Mouse (Mus musculus): ENCODE data around the gene Tbl3. TPM values are rescaled to one million over a fixed set of nuclear protein-coding genes. Genes with fewer than 3 reads are reported as not detected.

Gene Tbl3
- total RNA-seq, 1 experiment from 2014 or later = 35.8 TPM

DNA sequence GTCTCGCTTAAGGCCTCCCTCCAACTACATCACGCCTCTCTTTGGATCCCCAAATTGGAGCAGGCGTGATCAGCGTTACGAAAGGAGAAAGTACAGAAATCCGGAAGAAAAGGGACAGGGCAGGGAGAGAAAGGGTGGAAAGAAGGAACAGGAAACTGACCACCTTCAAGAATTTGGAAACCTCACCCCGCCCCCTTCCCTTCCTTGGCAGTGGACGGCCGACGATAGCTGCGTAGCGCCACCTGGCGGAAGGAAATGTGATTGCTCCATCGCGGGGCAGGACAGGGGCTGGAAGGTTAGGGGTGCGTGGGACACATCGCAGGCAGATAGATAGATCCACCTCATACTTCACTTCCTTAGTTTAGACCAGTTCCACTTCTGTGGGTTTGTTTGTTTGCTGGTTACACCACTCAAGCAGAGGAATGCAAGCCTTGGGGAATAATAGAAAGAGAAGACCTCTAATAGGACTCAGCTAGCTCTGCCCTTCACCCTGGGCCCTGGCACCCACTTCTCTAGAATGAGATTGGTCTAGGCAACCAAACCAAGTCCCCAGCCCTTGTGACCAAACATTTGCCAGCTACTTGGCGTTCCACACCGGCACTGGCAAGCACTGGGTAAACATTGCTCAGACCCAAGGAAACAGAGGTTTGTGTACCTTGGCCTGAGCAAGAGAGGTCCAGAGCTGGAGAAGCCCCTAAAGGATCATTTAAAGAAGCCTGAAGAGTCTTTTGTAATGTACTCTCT lies 53.3 kb downstream of the Tbl3 start:
- DNase-seq = peak; percentile 88

DNA sequence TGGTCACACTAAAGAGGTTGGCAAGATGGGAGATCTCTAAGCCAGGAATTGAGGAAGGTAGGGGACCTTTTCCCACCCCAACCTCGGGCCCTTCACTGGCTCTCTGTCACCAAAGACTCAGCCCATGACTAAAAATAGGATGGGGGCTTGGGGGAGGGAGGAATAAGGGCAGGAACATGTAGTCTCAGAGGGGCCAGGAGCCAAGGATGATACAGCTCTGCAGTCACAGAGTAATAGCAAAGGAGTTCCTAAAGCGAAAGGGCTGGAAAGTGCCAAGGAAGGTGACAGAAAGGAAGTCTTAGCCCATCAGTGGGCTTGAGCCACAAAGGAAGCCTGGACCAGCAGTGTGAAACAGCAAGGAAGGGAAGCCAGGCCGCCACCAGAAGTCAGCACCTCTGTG lies 55.6 kb downstream of the Tbl3 start:
- no peak for DNase-seq

DNA sequence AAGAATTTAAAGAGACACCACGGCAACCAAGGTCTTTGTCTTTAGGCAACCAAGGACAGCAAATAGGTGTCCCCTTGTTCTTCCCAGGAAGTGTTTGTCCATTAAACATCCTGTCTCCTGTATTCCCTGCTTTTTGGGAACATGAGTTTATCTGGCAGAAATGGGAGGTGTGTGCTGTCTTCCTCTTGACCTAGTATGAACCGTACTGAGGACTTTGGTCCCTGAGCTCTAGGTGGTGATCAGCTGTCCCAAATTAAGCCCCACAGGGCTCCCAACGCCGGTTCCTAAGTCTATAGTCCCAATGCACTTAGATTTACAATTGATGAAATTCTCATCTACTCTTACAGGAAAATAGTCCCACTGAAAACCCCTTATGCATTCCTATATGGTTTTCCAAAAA lies 56.7 kb downstream of the Tbl3 start:
- DNase-seq = no peak

DNA sequence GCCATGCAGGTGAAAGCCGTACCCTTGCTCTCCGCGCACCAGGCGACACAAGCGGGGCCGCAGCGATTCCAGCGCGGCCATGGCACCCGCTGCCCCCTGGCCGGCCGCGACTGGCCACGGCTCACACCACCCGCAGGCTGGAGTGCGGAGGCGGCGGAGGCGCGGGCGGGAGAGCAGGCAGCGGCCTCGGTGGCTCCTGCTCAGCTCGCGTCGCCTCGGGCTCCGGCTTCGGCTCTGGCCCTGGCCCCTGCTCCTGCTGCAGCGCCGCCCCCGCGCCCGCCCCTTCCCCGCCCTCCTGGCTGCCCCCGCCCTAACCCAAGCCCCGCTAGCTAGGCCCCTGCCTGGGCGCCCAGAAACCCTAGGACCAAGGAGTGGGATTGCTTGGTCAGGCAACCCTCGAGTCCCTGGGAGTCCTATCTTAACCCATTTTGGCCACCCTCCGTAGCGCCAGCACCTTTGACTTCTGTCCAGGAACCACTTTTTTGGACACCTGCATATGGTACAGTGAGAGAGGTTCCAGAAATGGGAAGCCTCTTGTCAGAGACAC lies 57.3 kb downstream of the Tbl3 start, which contains the start of gene Slc9a3r2:
TSS of gene Slc9a3r2 (minus strand) at position 258 of the 547 bp plus-strand sequence.
- peak; percentile 73 for DNase-seq

DNA sequence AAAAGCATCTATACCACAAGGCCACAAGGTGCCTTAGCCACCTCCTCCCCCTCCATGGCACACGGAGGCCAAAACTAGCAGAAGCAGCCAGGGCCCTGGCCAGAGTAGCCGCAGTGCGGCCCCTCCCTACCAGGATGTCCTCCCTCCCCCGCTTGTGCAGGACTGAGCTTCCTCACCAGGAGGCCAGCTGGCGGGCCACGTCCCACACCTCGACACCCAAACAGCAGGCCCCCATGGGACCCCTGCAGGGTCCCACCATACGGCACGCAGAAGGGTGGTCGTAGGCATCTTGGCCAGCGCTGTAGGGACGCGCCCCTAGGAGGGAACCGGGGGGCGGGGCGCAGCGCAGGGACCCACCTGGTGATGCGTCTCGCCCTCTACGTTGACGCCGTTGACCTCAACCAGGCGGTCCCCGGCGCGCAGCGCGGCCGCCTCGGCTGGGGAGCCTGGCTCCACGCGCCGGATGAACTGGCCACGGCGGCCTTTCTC lies 57.8 kb downstream of the Tbl3 start:
- peak; percentile 79 for DNase-seq

DNA sequence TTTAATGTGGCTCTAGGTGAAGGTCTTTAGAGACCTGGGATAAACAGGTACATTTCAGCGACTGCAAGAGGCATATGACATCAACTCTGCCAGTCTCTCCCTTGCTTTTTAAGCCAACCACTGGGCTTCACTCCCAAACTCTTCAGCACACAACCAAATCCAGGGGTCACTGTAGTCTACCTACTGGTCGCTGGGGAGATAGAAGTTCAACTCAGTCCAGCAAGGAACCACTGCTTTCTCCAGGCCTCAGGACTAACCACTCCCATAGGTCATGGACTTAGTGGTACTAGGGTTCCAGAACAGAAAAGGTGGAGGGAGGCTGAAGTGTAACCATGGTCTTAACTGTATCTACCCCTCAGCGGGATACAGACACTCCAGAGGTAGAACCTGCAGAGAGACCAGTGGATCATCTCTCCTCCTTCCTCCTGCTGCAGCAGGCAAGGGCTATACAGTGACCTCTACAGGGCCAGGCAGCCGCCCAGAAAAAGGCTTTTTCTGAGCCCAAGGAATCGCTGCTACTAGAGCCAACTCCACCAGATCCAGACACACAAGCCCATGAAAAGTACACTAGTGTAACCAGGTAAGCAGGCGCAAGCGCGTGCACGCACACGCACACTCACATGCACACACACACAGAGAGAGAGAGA lies 58.6 kb downstream of the Tbl3 start:
- DNase-seq = no peak

Other genes starting within 250 kb of the Tbl3 start
- gene E4f1, start 237.3 kb downstream of the Tbl3 start, total RNA-seq (2021) = 16.2 and 19.4 TPM in 2 replicates
- gene Pgp, start 237.3 kb downstream of the Tbl3 start, total RNA-seq (2021) = 55.8 and 59.0 TPM in 2 replicates
- 0.75 TPM in 1 of 2 replicates, not detected in the other for gene Bricd5, start 233.8 kb downstream of the Tbl3 start, total RNA-seq (2021)
- 19.5 and 23.3 TPM in 2 replicates for gene Mlst8, start 228.6 kb downstream of the Tbl3 start, total RNA-seq (2021)
- 14.8 and 16.1 TPM in 2 replicates for gene Caskin1, start 219.1 kb downstream of the Tbl3 start, total RNA-seq (2021)
- gene Traf7, start 179.7 kb downstream of the Tbl3 start, total RNA-seq (2021) = 85.4 and 101 TPM in 2 replicates
- gene Rab26, start 173.4 kb downstream of the Tbl3 start, total RNA-seq (2021) = 1.1 and 1.8 TPM in 2 replicates
- 42.2 and 44.3 TPM in 2 replicates for gene Pkd1, start 157.8 kb downstream of the Tbl3 start, total RNA-seq (2021)
- 100 and 110 TPM in 2 replicates for gene Tsc2, start 75.0 kb downstream of the Tbl3 start, total RNA-seq (2021)
- gene Nthl1, start 75.0 kb downstream of the Tbl3 start, total RNA-seq (2021) = 7.2 and 7.7 TPM in 2 replicates
- 90.2 and 99.1 TPM in 2 replicates for gene Slc9a3r2, start 57.3 kb downstream of the Tbl3 start, total RNA-seq (2021)
- not detected in 2 replicates for gene Npw, start 49.2 kb downstream of the Tbl3 start, total RNA-seq (2021)
- gene Zfp598, start 38.0 kb downstream of the Tbl3 start, total RNA-seq (2021) = 44.5 and 47.4 TPM in 2 replicates
- gene Syngr3, start 17.7 kb downstream of the Tbl3 start, total RNA-seq (2021) = 1.8 and 5.7 TPM in 2 replicates
- 36.0 and 39.3 TPM in 2 replicates for gene Gfer, start 11.5 kb downstream of the Tbl3 start, total RNA-seq (2021)
- gene Noxo1, start 11.4 kb downstream of the Tbl3 start, total RNA-seq (2021) = 3.6 and 5.7 TPM in 2 replicates
- not detected in 2 replicates for gene Rnf151, start 10.4 kb upstream of the Tbl3 start, total RNA-seq (2021)
- 702 and 762 TPM in 2 replicates for gene Rps2, start 10.5 kb upstream of the Tbl3 start, total RNA-seq (2021)
- 418 and 458 TPM in 2 replicates for gene Ndufb10, start 16.8 kb upstream of the Tbl3 start, total RNA-seq (2021)
- 0.53 TPM in 1 of 2 replicates, not detected in the other for gene Rpl3l, start 20.2 kb upstream of the Tbl3 start, total RNA-seq (2021)
- gene Msrb1, start 29.0 kb upstream of the Tbl3 start, total RNA-seq (2021) = 73.2 and 98.3 TPM in 2 replicates
- 2.0 and 2.4 TPM in 2 replicates for gene Hs3st6, start 45.3 kb upstream of the Tbl3 start, total RNA-seq (2021)
- 0.67 and 0.71 TPM in 2 replicates for gene Meiob, start 96.6 kb upstream of the Tbl3 start, total RNA-seq (2021)
- 122 and 150 TPM in 2 replicates for gene Hagh, start 132.5 kb upstream of the Tbl3 start, total RNA-seq (2021)
- 40.6 and 43.0 TPM in 2 replicates for gene Fahd1, start 142.7 kb upstream of the Tbl3 start, total RNA-seq (2021)
- 1.2 and 12.2 TPM in 2 replicates for gene Igfals, start 158.3 kb upstream of the Tbl3 start, total RNA-seq (2021)
- 39.5 and 48.8 TPM in 2 replicates for gene Nubp2, start 178.7 kb upstream of the Tbl3 start, total RNA-seq (2021)
- 30.2 and 34.6 TPM in 2 replicates for gene Spsb3, start 179.0 kb upstream of the Tbl3 start, total RNA-seq (2021)
- gene Eme2, start 187.4 kb upstream of the Tbl3 start, total RNA-seq (2021) = 36.7 and 43.1 TPM in 2 replicates
- 133 and 145 TPM in 2 replicates for gene Mrps34, start 187.5 kb upstream of the Tbl3 start, total RNA-seq (2021)
- gene Nme3, start 188.8 kb upstream of the Tbl3 start, total RNA-seq (2021) = 46.1 and 47.4 TPM in 2 replicates
- 84.3 and 111 TPM in 2 replicates for gene Mapk8ip3, start 229.3 kb upstream of the Tbl3 start, total RNA-seq (2021)

All from adrenal gland, postnatal 14 days (tissue).